Mouse (Mus musculus) brain, embryonic 14.5 days (tissue): ENCODE data around the gene Hist2h2bb.

ENCODE experiments used
- CTCF ChIP-seq: fragments of 200-500 bp; IDR thresholded peaks from 2 replicates; pipeline ENCODE4 v1.5.1; 2012; ENCODE audit warnings: inconsistent platforms, mild to moderate bottlenecking, moderate library complexity, borderline replicate concordance; ENCODE audit not compliant: insufficient read depth, insufficient read length; ENCODE audit errors: extremely low read depth
- POLR2A ChIP-seq: fragments of 200-500 bp; IDR thresholded peaks from 2 replicates; pipeline ENCODE4 v1.6.1; 2012; ENCODE audit warnings: mild to moderate bottlenecking, inconsistent platforms, borderline replicate concordance; ENCODE audit not compliant: poor library complexity, insufficient read depth, insufficient read length, severe bottlenecking; ENCODE audit errors: extremely low read depth

GRCm38 (mm10) chr3:96262216-96262875 lies 7.2 kb upstream of the Hist2h2bb start:
- TF ChIP-seq CTCF = no peak
- TF ChIP-seq POLR2A = peak; percentile 24; the same call in 1 of the 2 replicates
